Mouse (Mus musculus) brain, embryonic 18.5 days (tissue): ENCODE results near the gene Rpl9.

ENCODE experiments used
- DNase-seq: peaks from one replicate; pipeline ENCODE4 v3.0.0-alpha.2; 2012; ENCODE audit warnings: low read depth, low spot score

The Rpl9 gene

DNA sequence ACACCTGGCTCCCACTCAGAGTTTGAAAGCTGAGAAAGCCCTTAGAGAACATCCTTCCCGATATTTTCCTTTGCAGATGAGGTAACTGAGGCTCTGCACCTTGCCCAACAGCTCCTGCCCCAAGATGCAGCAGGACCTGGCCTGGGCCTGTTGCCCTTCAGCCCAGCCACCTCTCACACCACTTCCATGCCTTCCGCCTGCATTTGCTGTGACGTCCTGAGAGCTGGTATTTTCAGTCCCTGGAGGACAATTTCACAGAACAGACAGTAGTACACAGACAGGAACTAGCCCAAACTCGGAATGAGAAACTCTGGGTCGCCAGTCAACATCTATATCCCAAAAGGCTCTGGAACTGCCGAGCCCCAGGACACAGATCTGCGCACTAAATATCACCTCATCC, 16.5 kb downstream of the Rpl9 start:
- DNase-seq: no peak

DNA sequence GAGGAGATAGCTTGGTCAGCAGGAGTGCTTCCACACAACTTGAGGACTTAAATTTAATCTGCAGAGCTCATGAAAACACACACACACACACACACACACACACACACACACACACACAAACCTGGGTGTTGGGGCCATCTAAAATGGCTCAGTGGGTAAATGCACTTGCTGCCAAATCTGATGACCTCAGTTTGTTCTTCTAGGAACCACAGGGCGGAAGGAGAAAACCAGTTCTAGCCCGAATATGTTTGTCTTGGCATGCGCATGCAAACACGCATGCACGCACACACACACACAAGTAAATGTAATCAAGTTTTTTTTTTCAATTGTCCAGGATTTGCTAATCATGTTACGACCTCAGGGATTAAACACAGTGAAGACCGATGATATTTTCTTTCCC, 19.7 kb downstream of the Rpl9 start:
- DNase-seq: no peak

DNA sequence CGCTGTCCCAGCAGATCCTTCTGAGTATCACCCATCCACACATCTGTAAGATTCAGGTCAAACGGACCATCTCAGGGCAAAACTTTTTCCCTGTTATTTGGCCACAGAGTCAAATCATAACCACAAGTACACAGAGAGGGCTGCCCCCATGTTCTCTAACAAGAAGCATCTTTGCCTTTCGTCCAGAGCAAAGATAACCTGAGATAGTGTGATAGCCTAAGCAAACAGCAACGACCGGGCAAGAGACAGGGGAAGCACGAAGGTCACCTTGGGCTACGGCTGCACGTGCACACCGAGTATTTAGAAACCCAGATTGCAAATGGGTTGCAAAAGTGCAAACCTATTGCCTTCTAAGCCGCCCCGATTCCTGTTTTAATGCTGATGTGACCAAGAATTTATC, 23.4 kb downstream of the Rpl9 start:
- DNase-seq: no peak

DNA sequence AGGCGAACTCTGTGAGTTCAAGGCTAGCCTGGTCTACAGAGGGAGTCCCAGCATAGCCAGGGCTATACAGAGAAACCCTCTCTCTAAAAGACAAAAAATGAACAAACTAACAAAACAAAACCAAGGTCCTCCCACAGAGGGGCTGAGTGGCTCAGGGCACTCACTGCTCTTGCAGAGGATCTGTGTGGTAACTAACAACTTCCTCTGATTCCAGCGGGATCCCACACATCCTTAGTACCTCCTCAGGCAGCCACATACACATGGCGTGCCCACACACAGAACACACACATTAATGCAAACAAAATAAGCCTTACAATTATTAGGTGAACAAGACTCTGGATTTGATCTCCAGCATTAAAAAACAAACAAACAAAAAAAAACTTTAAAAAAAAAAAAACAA, 33.5 kb downstream of the Rpl9 start:
- no peak for DNase-seq

DNA sequence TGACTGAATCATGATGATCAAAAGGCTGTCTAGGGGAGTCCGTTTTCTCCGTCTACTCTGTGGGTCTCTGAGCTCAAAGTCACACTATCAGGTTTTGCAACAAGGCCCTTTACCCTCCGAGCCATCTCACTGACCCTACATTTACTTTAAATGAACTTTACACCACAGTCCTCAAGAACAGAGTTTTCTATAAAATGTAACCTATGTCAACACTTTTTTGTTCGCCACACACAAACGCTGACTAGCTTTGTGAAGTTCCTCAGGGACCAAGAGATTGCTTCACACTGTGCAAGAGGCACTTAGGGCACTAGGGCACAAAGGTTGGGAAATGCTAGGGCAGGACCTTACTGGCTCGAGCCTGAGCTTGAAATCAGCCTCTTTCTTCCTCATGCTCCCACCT, 34.4 kb downstream of the Rpl9 start:
- DNase-seq: no peak

DNA sequence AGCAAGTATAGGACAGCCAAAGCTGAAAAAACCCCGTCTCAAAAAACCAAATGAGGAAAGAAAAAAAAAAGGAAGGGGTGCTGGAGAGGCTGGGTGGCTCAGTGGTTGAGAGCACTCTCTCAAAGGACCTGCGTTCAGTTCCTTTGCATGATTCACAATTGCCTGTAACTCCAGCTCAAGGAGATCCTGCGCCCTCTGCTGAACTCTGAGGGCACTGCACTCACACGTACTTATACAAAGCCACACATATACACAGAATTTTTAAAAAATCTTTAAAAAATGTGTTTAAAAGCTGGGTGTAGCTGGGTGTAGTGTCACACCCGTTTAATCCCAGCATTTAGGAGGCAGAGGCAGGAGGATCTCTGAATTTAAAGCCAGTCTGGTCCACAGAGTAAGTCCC, 36.3 kb downstream of the Rpl9 start:
- DNase-seq: no peak

DNA sequence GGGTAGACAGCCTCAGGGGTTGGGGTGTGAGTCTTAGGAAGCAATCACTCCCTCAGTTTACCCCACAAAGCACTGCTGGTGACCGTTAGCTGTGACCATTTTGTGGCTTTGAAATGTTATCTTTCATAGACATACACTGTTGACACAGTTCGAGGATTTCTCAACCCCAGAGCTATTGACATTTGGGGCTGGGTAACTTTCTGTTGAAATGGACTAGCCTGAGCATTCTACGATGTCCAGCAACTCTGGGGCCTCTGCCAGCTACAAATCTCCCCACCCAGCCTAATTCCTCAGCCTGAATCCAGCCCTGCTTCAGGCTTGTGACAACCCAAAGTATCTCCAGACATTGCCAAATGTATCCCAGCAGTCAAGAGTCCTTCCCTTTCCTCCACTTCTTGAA, 37.1 kb downstream of the Rpl9 start:
- DNase-seq: no peak

DNA sequence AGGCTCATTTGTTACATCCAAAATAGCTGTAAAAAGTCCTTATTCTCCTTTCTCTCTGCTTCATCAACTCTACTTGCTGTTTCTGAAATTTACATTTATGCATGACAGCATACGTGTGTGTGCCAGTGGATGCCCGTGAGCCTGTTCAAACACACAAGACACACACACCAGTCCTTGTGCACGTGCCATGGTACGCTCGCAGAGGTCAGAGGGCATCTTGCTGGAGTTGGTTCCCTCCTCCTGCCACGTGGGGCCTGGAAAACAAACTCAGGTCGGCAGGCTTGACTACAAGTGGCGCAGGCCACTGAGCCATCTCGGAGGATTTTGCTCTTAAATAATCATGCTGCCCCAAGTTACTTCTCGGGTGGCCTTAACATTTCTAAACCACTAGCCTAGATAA, 40.7 kb downstream of the Rpl9 start:
- DNase-seq: no peak

DNA sequence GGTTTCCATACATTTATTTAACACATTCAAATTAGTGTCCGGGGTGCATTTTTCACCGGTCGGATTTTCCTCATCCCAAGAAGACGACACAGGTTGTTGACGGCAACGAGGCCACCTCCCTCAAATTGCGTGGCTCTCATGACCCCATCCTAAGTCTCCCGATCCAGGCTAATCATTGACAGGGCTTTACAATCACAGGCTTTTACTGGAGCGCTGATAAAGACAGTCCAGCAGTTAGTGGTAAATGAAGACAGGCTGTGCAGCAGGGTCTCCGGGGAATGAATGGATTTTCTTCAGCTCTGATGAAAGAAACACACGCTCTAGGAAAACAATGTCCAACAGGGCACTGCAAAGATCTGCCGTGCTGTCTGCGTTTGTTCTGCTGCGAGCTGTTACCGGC, 43.1 kb downstream of the Rpl9 start, which contains the start of gene Klb:
Gene Klb (plus strand): TSS at position 147 of the 400 bp plus-strand sequence.
- no peak for DNase-seq

DNA sequence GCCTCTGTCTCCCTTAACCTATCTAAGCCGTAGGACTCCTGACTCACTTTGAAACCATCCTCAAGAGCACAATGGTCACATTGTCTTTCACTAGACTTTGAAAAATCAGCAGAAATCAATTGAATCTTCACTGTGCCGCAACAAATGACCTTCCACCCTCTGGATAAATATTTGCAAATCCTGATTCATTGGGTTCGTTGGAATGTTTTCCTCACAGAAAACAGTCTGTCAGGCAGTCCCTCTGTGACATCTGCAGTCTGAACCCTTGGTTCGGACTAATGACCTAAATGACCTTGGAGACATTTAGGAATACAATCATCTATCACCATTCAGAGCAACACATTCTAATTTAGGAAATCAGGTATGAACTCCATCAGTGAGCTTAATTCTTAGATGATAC, 51.1 kb downstream of the Rpl9 start:
- DNase-seq: no peak

DNA sequence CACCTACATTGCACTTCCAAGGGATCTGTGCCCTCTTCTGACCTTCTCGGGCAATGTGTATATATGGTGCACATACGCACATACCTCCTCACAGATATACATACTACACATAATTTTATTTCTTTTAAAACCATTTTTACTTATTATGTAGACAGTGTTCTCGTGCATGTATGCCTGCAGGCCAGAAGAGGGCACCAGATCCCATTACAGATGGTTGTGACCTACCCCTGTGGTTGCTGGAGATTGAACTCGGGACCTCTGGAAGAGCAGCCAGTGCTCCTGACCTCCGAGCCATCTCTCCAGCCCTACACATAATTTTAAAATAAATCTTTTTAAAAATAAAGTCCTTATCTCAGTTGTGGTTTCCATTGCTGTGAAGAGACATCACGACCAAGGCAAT, 52.9 kb downstream of the Rpl9 start:
- no peak for DNase-seq
